Mouse (Mus musculus): ENCODE results near the gene Trpv3. TPM values are rescaled to one million over a fixed set of nuclear protein-coding genes. Genes with fewer than 3 reads are reported as not detected.
"Not testable (repeated sequence)": the region's sequence is repeated elsewhere in the genome, so short reads cannot be mapped to it uniquely, and the experiment has no call there.

Trpv3 gene
- polyA plus RNA-seq, 1 experiment from 2014 or later = 0.05 TPM

DNA sequence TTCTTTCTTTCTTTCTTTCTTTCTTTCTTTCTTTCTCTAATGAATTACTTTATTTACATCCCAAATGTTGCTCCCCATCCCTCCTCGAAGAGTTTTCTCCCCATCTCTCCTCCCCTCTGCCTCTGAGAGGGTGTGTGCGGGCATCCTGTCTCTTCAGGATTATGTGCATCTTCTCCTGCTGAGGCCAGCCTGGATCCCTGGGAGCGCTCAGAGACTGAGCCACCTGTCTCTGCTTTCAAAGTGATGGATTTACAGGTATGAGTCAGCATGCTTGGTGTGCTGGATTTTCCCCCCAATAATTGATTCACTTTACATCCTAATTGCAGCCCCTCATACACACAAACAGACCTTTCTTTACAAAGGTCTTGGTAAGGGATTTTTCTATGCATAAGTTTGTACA lies 48.8 kb downstream of the Trpv3 start:
- Histone ChIP-seq H3K4me3 (no peak overlapping the region), H3K27me3 (no peaks in the 10 kb centered on the region), H3K4me1 (no peaks in the 10 kb centered on the region), H3K4me2 (replicated peaks) (no peak overlapping the region), H3K27ac (replicated peaks) (no peak overlapping the region), H3K9ac (replicated peaks) (no peak overlapping the region), H3K36me3 (no peaks in the 10 kb centered on the region), H3K9me3 (no peaks in the 10 kb centered on the region)
- ATAC-seq (ENCODE audit: low FRiP score, low read depth) = no peak
- 42% methylated on average over 3 of the region's 3 CpGs for WGBS

DNA sequence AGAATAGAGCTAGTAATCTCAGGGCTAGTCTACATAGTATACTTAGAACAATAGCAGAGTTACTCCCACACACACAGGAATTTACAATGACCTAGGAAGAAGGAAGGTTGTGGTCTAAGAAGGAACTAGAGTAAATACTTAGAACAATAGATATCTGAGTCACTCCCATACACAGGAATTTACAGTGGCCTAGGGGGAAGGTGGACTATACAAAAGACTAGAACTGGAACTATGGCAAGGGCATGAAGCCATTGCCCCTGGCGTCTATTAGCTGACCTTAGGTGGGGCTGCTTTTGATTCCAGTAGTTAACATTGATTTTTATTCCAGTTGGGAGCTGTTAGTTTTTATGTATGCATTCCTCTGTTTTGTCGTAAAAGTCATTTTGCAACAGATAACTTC lies 51.4 kb downstream of the Trpv3 start:
- not testable (repeated sequence) for H3K36me3 ChIP-seq; H3K4me2 ChIP-seq (replicated peaks); H3K27me3 ChIP-seq; H3K4me3 ChIP-seq; H3K4me1 ChIP-seq; H3K27ac ChIP-seq (replicated peaks); H3K9me3 ChIP-seq; ATAC-seq (ENCODE audit: low FRiP score, low read depth); H3K9ac ChIP-seq (replicated peaks)
- WGBS = 87% methylated on average over 2 of the region's 2 CpGs

DNA sequence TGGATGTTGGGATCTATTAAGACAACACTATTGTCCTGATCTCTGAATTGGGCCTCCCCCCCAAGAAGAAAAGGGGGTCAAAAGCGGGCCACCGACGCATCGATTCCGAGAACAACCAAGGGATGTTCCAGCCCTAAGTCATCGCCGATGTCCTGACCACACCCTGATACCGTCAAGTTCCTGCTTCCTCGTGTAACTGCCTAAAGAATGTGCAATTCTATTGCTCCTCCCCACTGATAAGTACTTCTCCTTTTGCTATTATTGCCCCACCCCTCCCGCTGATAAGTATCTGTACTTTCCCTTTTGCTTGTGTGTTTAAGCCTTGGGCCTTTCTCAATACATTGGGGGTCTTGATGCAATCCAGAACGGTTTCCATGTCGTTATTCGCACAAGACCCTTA lies 53.9 kb downstream of the Trpv3 start:
- H3K9ac ChIP-seq (replicated peaks); ATAC-seq (ENCODE audit: low FRiP score, low read depth); H3K9me3 ChIP-seq; H3K27ac ChIP-seq (replicated peaks); H3K4me2 ChIP-seq (replicated peaks); H3K4me3 ChIP-seq; H3K36me3 ChIP-seq; H3K4me1 ChIP-seq; H3K27me3 ChIP-seq: not testable (repeated sequence)
- WGBS = 94% methylated on average over 13 of the region's 13 CpGs

DNA sequence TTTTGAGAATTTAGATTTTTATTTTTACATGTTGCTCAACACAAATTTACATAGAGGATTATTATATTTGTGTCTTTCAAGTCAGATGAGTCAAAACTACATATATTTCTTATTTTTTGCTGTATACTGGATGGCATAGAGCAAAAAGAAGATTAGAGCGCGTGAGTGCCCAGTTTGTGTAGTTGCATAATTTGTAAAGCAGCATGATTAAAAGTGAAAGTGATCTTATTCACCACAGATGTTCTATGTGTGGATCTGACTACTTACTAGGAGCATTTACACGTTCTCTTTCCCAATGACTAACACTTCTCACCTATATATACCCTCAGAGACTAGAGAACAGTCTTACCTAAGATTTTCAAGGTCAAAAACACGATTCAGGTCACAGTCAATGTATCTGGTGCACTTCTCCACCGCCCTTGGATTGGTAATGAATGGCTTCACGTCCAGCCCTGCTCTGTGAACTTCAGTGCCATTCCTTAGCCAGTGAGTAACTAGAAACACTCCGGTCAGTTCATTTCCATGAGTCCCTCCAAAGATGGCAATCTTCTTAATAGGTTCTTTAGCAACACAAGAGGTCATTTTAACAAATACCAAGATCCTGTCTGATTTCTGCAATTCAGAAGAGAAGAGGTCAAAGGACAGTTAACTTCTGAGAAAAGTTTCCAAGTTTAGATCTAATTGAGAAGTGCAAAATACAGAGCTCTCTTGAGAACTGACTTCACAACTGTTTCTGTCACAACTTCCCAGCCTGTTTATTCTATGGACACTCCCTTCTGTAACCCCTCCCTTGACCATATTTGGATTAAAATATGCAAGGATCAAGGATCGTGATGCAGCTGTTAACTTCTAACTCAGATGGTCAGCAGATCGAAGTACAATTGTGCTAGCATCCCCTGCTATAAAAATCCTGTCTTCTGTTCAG lies 57.0 kb downstream of the Trpv3 start:
- no peak overlapping the region for H3K4me2 ChIP-seq (replicated peaks)
- no peaks in the 10 kb centered on the region for H3K36me3 ChIP-seq
- H3K9me3 ChIP-seq = no peaks in the 10 kb centered on the region
- H3K4me3 ChIP-seq = no peak overlapping the region
- WGBS = 75% methylated on average over 9 of the region's 9 CpGs
- H3K27ac ChIP-seq (replicated peaks) = no peak overlapping the region
- ATAC-seq (ENCODE audit: low FRiP score, low read depth) = no peak
- H3K4me1 ChIP-seq = no peaks in the 10 kb centered on the region
- H3K9ac ChIP-seq (replicated peaks) = no peak overlapping the region
- no peaks in the 10 kb centered on the region for H3K27me3 ChIP-seq

DNA sequence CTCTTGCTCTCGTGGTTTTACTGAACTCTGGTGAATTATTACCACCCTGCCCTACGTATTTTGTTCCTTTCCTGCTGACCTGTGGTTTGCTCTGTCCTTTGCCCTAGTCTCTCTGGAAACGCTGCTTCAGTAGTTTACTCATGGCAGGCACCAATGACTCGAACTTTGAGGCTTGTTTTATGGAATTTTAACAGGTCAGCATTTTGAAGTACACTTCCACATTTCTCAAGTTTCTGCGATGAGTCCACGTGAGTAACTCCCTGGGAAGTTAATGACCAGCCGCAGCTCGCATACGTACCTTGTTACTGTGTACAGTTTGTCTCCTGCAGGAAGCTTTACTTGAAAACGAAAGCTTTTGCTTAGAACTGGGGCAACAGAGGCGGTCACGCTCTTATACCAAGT lies 59.3 kb downstream of the Trpv3 start:
- H3K4me2 ChIP-seq (replicated peaks) = no peak overlapping the region
- 70% methylated on average over 12 of the region's 12 CpGs for WGBS
- H3K9ac ChIP-seq (replicated peaks) = no peak overlapping the region
- ATAC-seq (ENCODE audit: low FRiP score, low read depth) = no peak
- no peak overlapping the region for H3K27ac ChIP-seq (replicated peaks)
- H3K4me1 ChIP-seq = no peaks in the 10 kb centered on the region
- no peaks in the 10 kb centered on the region for H3K27me3 ChIP-seq
- H3K36me3 ChIP-seq = no peaks in the 10 kb centered on the region
- H3K4me3 ChIP-seq = no peak overlapping the region
- no peaks in the 10 kb centered on the region; the same call in 1 of the 2 replicates for H3K9me3 ChIP-seq

DNA sequence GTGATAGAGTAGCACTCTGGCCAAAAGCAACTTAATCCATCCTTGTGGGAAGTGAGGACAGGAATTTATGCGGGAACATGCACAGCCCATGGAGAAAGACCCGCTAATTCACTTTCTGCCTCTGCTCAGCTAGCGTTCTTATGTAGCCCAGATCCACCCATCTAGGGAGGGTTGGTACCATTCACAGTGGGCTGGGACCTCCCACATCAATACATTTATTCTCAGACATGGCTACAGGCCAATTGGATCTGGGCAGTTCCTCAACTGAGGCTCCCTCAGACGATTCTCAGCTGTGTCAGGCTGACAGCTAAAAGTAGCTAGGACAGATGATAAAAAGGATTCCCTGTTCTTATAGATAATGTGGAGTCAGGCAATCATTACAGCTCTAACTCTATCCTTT lies 60.2 kb downstream of the Trpv3 start:
- Histone ChIP-seq H3K27ac (replicated peaks) (no peak overlapping the region), H3K36me3 (no peaks in the 10 kb centered on the region), H3K4me3 (no peak overlapping the region), H3K4me1 (no peaks in the 10 kb centered on the region), H3K9ac (replicated peaks) (no peak overlapping the region), H3K27me3 (no peaks in the 10 kb centered on the region), H3K9me3 (no peaks in the 10 kb centered on the region; the same call in 1 of the 2 replicates), H3K4me2 (replicated peaks) (no peak overlapping the region)
- ATAC-seq (ENCODE audit: low FRiP score, low read depth) = no peak
- 82% methylated on average over 4 of the region's 4 CpGs for WGBS

DNA sequence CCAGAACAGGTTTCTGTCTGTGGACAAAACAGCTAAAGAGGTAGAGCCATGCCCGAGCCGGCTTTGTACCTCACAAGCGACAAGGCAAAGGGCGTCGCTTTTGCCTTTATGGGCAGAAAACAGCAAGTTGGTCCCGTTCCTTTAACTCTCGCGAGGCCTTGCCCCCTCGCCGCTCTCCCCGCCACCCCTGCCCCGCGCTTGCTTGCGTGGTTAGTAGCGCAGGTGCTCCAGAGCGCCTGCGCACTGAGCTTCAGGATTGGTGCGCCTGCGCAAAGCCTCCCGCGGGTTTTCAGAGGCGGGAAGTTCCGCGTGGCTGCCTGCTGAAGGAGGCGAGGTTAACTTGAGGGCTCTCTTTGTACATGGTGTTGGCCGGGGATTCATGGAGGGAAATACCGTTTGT lies 62.3 kb downstream of the Trpv3 start, which contains the start of the genes Aspa, Gm49340 and Spata22:
Gene Aspa, minus strand, starts transcription at position 155 of the 400 bp plus-strand sequence.
Gene Gm49340, plus strand, starts transcription at position 300 of the 400 bp plus-strand sequence.
Gene Spata22, plus strand, starts transcription at position 300 of the 400 bp plus-strand sequence.
- 82% methylated on average over 27 of the region's 27 CpGs for WGBS
- Histone ChIP-seq H3K4me3 (no peak within 1 kb of the TSS), H3K9ac (replicated peaks) (no peak within 1 kb of the TSS), H3K36me3 (no peaks in the 10 kb centered on the region), H3K4me1 (no peaks in the 10 kb centered on the region), H3K9me3 (no peaks in the 10 kb centered on the region; the same call in 1 of the 2 replicates), H3K27me3 (no peaks in the 10 kb centered on the region), H3K27ac (replicated peaks) (no peak within 1 kb of the TSS), H3K4me2 (replicated peaks) (no peak within 1 kb of the TSS)
- no peak for ATAC-seq (ENCODE audit: low FRiP score, low read depth)

DNA sequence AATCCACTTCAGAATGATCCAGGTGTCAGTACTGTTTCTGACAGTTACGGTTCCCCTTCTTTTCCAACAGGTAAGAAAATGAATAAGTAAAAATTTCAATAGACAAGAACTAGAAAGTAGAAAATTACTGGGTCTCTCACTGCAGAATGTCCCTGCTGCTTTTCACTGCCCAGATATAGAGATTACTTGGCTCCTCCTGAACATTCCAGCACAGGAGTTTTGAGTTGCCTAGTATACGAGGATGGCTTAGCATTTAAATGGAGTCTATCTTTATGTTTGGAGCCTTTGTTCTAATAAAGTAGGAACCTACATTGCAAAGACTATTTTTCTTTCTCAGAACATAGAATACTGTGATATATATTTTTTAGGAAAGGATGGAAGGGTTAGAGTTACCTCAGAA lies 66.2 kb downstream of the Trpv3 start:
- no peaks in the 10 kb centered on the region; the same call in 1 of the 2 replicates for H3K9me3 ChIP-seq
- no peak overlapping the region for H3K4me2 ChIP-seq (replicated peaks)
- H3K4me3 ChIP-seq = no peak overlapping the region
- H3K27me3 ChIP-seq = no peaks in the 10 kb centered on the region
- ATAC-seq (ENCODE audit: low FRiP score, low read depth) = no peak
- no peaks in the 10 kb centered on the region for H3K4me1 ChIP-seq
- no peaks in the 10 kb centered on the region for H3K36me3 ChIP-seq
- 62% methylated on average over 2 of the region's 2 CpGs for WGBS
- H3K27ac ChIP-seq (replicated peaks) = no peak overlapping the region
- no peak overlapping the region for H3K9ac ChIP-seq (replicated peaks)

DNA sequence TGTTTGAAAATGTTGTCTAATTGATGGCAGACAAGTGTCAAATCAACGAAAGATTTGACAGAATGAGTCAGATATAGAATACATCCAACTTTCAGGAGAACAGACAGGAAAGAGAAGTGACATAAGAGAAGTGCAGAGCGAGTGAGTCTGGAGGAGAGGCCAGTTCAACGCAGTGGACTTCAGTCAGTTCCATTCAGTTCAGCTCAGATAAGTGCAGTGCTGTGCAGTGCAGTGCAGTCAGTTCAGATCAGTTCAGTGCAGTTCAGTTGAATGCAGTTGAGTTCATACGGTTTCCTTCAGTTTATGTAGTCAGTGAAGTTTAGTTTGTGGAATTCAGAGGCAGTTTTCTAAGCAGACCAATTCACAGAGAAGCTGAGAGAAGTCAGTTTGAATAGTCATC lies 69.7 kb downstream of the Trpv3 start:
- Histone ChIP-seq H3K4me2 (replicated peaks) (no peak overlapping the region), H3K27me3 (no peaks in the 10 kb centered on the region), H3K36me3 (no peaks in the 10 kb centered on the region), H3K4me3 (no peak overlapping the region), H3K9me3 (no peaks in the 10 kb centered on the region), H3K9ac (replicated peaks) (no peak overlapping the region), H3K4me1 (no peaks in the 10 kb centered on the region), H3K27ac (replicated peaks) (no peak overlapping the region)
- 86% methylated on average over 4 of the region's 4 CpGs for WGBS
- no peak for ATAC-seq (ENCODE audit: low FRiP score, low read depth)

Other genes with a start within 250 kb of the Trpv3 start
- 10.2 and 11.6 TPM in 2 replicates for gene Camkk1, start 248.4 kb upstream of the Trpv3 start, polyA plus RNA-seq (2016; fragmentation: Nextera tagmentation; extraction: Ambion mirVana)
- gene Ncbp3, start 219.6 kb upstream of the Trpv3 start, polyA plus RNA-seq (2016; fragmentation: Nextera tagmentation; extraction: Ambion mirVana) = 14.6 and 15.3 TPM in 2 replicates
- 0.39 and 0.42 TPM in 2 replicates for gene Itgae, start 176.8 kb upstream of the Trpv3 start, polyA plus RNA-seq (2016; fragmentation: Nextera tagmentation; extraction: Ambion mirVana)
- 15.5 TPM in 2 replicates for gene Haspin, start 129.1 kb upstream of the Trpv3 start, polyA plus RNA-seq (2016; fragmentation: Nextera tagmentation; extraction: Ambion mirVana)
- gene P2rx5, start 107.0 kb upstream of the Trpv3 start, polyA plus RNA-seq (2016; fragmentation: Nextera tagmentation; extraction: Ambion mirVana) = 0.09 and 0.12 TPM in 2 replicates
- 119 and 123 TPM in 2 replicates for gene Emc6, start 90.4 kb upstream of the Trpv3 start, polyA plus RNA-seq (2016; fragmentation: Nextera tagmentation; extraction: Ambion mirVana)
- 172 and 182 TPM in 2 replicates for gene Tax1bp3, start 90.3 kb upstream of the Trpv3 start, polyA plus RNA-seq (2016; fragmentation: Nextera tagmentation; extraction: Ambion mirVana)
- 20.6 and 23.1 TPM in 2 replicates for gene Ctns, start 68.3 kb upstream of the Trpv3 start, polyA plus RNA-seq (2016; fragmentation: Nextera tagmentation; extraction: Ambion mirVana)
- gene Shpk, start 67.9 kb upstream of the Trpv3 start, polyA plus RNA-seq (2016; fragmentation: Nextera tagmentation; extraction: Ambion mirVana) = 1.4 and 1.5 TPM in 2 replicates
- not detected in 2 replicates for gene Trpv1, start 33.1 kb upstream of the Trpv3 start, polyA plus RNA-seq (2016; fragmentation: Nextera tagmentation; extraction: Ambion mirVana)
- gene Aspa, start 62.2 kb downstream of the Trpv3 start, polyA plus RNA-seq (2016; fragmentation: Nextera tagmentation; extraction: Ambion mirVana) = 0.28 TPM in 1 of 2 replicates, not detected in the other
- not detected in 2 replicates for gene Gm49340, start 62.4 kb downstream of the Trpv3 start, polyA plus RNA-seq (2016; fragmentation: Nextera tagmentation; extraction: Ambion mirVana)
- gene Spata22, start 62.4 kb downstream of the Trpv3 start, polyA plus RNA-seq (2016; fragmentation: Nextera tagmentation; extraction: Ambion mirVana) = not detected in 2 replicates
- not detected in 2 replicates for gene Olfr20, start 83.4 kb downstream of the Trpv3 start, polyA plus RNA-seq (2016; fragmentation: Nextera tagmentation; extraction: Ambion mirVana)
- not detected in 2 replicates for gene Olfr376, start 103.9 kb downstream of the Trpv3 start, polyA plus RNA-seq (2016; fragmentation: Nextera tagmentation; extraction: Ambion mirVana)
- not detected in 2 replicates for gene Olfr1, start 132.2 kb downstream of the Trpv3 start, polyA plus RNA-seq (2016; fragmentation: Nextera tagmentation; extraction: Ambion mirVana)
- gene Olfr378, start 161.1 kb downstream of the Trpv3 start, polyA plus RNA-seq (2016; fragmentation: Nextera tagmentation; extraction: Ambion mirVana) = not detected in 2 replicates
- not detected in 2 replicates for gene Olfr380, start 190.1 kb downstream of the Trpv3 start, polyA plus RNA-seq (2016; fragmentation: Nextera tagmentation; extraction: Ambion mirVana)
- gene Olfr381, start 224.2 kb downstream of the Trpv3 start, polyA plus RNA-seq (2016; fragmentation: Nextera tagmentation; extraction: Ambion mirVana) = not detected in 2 replicates
- gene Olfr382, start 249.8 kb downstream of the Trpv3 start, polyA plus RNA-seq (2016; fragmentation: Nextera tagmentation; extraction: Ambion mirVana) = not detected in 2 replicates